26 mouse cellular contexts compared by ENCODE assay signal in genomic region chr4:82380578-82380977, GRCm38 (mm10).
A peak's percentile ranks its signal among the peaks of the same experiment; 100 is the strongest.
DNase-seq lines count a peak whose midpoint lies in the region; ATAC-seq and TF ChIP-seq lines count a peak whose summit lies in the region.
"Had no signal": no experiment of that assay in that cellular context is flagged by ENCODE, and none has a peak within 500 bp of the region (broad histone marks: within the 10 kb centered on the region; RNA-seq: fewer than 3 reads in every experiment).

No protein-coding gene starts in this region.

- no peak for TF ChIP-seq CTCF in liver, adult 2 months (IDR thresholded peaks at IDR 0.05; ENCODE audit: low read depth, low read length)

- peak; percentile 75 for DNase-seq in kidney, adult 11 months
- no peak for DNase-seq in kidney, postnatal 4 days
- peak; percentile 93 for DNase-seq in kidney, adult 9 months
- DNase-seq in liver, adult 2 months (ENCODE audit: extremely low read depth, low read depth, low spot score) = peak; percentile 98
- no peak for DNase-seq in liver
- DNase-seq in kidney, postnatal 36 days = peak; percentile 70 to 85
- DNase-seq: adrenal gland, postnatal 10 days; adrenal gland, postnatal 36 days; B cell, adult 2 months; cerebellum, adult 18-20 months; cerebellum, adult 9-10 months; cerebellum, postnatal 14 days; gastrocnemius, postnatal 10 days; heart, adult 18-20 months; heart, postnatal 14 days; heart, postnatal 4 days had no signal

- no peak overlapping the region for H3K9ac ChIP-seq in kidney, embryonic 14.5 days (ENCODE audit: low read depth, low read length)
- H3K9ac ChIP-seq in liver, adult 2 months (ENCODE audit: low read depth, low read length) = no peak overlapping the region; the same call in 1 of the 2 replicates
- H3K9ac ChIP-seq: forebrain, embryonic 13.5 days; heart, embryonic 13.5 days; hindbrain, embryonic 14.5 days had no signal

- no peak overlapping the region for H3K27ac ChIP-seq in kidney, embryonic 14.5 days (ENCODE audit: low read depth, low read length)
- H3K27ac ChIP-seq in liver, adult 2 months (replicated peaks; ENCODE audit: insufficient read depth, low read depth, low read length) = peak overlapping the region; percentile 97
- H3K27ac ChIP-seq: forebrain, embryonic 10.5 days; forebrain, embryonic 13.5 days; heart, embryonic 10.5 days; heart, embryonic 13.5 days; hindbrain, embryonic 14.5 days had no signal

- H3K4me2 ChIP-seq in kidney, embryonic 14.5 days (replicated peaks; ENCODE audit: low read depth, low read length) = no peak overlapping the region
- H3K4me2 ChIP-seq: forebrain, embryonic 13.5 days; heart, embryonic 13.5 days; hindbrain, embryonic 14.5 days had no signal

- no peaks in the 10 kb centered on the region for H3K27me3 ChIP-seq in kidney, embryonic 14.5 days (ENCODE audit: control insufficient read depth, insufficient read depth, low read length)
- no peaks in the 10 kb centered on the region for H3K27me3 ChIP-seq in liver, adult 2 months (ENCODE audit: control insufficient read depth, insufficient read depth, low read length)
- H3K27me3 ChIP-seq: CH12.LX; forebrain, embryonic 13.5 days; heart, embryonic 13.5 days; Patski had no signal

- no peak overlapping the region for H3K4me3 ChIP-seq in kidney, embryonic 14.5 days (ENCODE audit: low read length)
- no peak overlapping the region for H3K4me3 ChIP-seq in liver, adult 2 months (ENCODE audit: insufficient read depth, low read depth, low read length)
- H3K4me3 ChIP-seq: forebrain, embryonic 10.5 days; forebrain, embryonic 13.5 days; heart, embryonic 10.5 days; heart, embryonic 13.5 days had no signal

- H3K4me1 ChIP-seq in kidney, embryonic 14.5 days (ENCODE audit: control insufficient read depth, insufficient read depth, low read length) = no peaks in the 10 kb centered on the region
- H3K4me1 ChIP-seq in liver, adult 2 months (ENCODE audit: control insufficient read depth, insufficient read depth, low read length) = peaks cover 27% of the 10 kb centered on the region

- ATAC-seq in kidney, embryonic 14.5 days (ENCODE audit: low FRiP score, low TSS enrichment) = no peak
- ATAC-seq: forebrain, embryonic 13.5 days; forebrain, embryonic 16.5 days; Patski had no signal

- H3K79me2 ChIP-seq in liver, adult 2 months (ENCODE audit: control insufficient read depth, insufficient read depth, low read length) = peaks cover 15% of the 10 kb centered on the region

- TF ChIP-seq POLR2A in liver, adult 2 months (IDR thresholded peaks at IDR 0.05; ENCODE audit: extremely low read depth, insufficient read depth, low read length) = no peak

- H3K36me3 ChIP-seq in kidney, embryonic 14.5 days (ENCODE audit: control insufficient read depth, insufficient read depth, low read length) = no peaks in the 10 kb centered on the region
- H3K36me3 ChIP-seq in liver, adult 2 months (ENCODE audit: control insufficient read depth, insufficient read depth, low read length) = no peaks in the 10 kb centered on the region
- H3K36me3 ChIP-seq: G1E had no signal

- H3K9me3 ChIP-seq in kidney, embryonic 14.5 days (ENCODE audit: control insufficient read depth, low read length) = no peaks in the 10 kb centered on the region
- H3K9me3 ChIP-seq: forebrain, embryonic 10.5 days; forebrain, embryonic 13.5 days; heart, embryonic 10.5 days; heart, embryonic 13.5 days had no signal

Comparison
In these comparisons a context has a peak if more than half of its experiments do, and no peak if none do; other contexts are left out.
1. DNase-seq: peak in kidney, adult 11 months (single experiment), kidney, adult 9 months (single experiment), liver, adult 2 months (single experiment) and kidney, postnatal 36 days (2 of 2); none in kidney, postnatal 4 days (0 of 2) and liver (single experiment).